Mouse (Mus musculus) thymus, adult 2 months (tissue): ENCODE data around the gene Cbarp.

Experiments used
- CTCF ChIP-seq: fragments of 200-500 bp; IDR thresholded peaks from 2 replicates; pipeline ENCODE4 v1.5.1; 2012; ENCODE audit warnings: mild to moderate bottlenecking, control low read depth, low read length, moderate library complexity, borderline replicate concordance; ENCODE audit not compliant: control insufficient read depth, poor library complexity, insufficient read depth; ENCODE audit errors: extremely low read depth
- POLR2A ChIP-seq: fragments of 200-500 bp; IDR thresholded peaks from 2 replicates; pipeline ENCODE4 v1.6.1; 2012; ENCODE audit warnings: mild to moderate bottlenecking, low read length, control low read depth, moderate library complexity; ENCODE audit not compliant: control insufficient read depth, poor library complexity, insufficient read depth; ENCODE audit errors: extremely low read depth

GRCm38 (mm10) chr10:80156752-80157053 lies 16.1 kb upstream of the Cbarp start:
- TF ChIP-seq CTCF, result no peak
- TF ChIP-seq POLR2A, result no peak
